Mouse (Mus musculus) lung, adult 2 months (tissue): ENCODE data around the gene Zfp827.

ENCODE experiments used
- CTCF ChIP-seq: fragments of 200-500 bp; IDR thresholded peaks from 2 replicates; pipeline ENCODE4 v1.5.1; 2011; ENCODE audit warnings: mild to moderate bottlenecking, low read length, control low read depth; ENCODE audit not compliant: insufficient read depth
- POLR2A ChIP-seq: fragments of 200-500 bp; IDR thresholded peaks from 2 replicates; pipeline ENCODE4 v1.6.1; 2011; ENCODE audit warnings: low read depth, mild to moderate bottlenecking, control low read depth, low read length, borderline replicate concordance; ENCODE audit errors: extremely low read depth

DNA sequence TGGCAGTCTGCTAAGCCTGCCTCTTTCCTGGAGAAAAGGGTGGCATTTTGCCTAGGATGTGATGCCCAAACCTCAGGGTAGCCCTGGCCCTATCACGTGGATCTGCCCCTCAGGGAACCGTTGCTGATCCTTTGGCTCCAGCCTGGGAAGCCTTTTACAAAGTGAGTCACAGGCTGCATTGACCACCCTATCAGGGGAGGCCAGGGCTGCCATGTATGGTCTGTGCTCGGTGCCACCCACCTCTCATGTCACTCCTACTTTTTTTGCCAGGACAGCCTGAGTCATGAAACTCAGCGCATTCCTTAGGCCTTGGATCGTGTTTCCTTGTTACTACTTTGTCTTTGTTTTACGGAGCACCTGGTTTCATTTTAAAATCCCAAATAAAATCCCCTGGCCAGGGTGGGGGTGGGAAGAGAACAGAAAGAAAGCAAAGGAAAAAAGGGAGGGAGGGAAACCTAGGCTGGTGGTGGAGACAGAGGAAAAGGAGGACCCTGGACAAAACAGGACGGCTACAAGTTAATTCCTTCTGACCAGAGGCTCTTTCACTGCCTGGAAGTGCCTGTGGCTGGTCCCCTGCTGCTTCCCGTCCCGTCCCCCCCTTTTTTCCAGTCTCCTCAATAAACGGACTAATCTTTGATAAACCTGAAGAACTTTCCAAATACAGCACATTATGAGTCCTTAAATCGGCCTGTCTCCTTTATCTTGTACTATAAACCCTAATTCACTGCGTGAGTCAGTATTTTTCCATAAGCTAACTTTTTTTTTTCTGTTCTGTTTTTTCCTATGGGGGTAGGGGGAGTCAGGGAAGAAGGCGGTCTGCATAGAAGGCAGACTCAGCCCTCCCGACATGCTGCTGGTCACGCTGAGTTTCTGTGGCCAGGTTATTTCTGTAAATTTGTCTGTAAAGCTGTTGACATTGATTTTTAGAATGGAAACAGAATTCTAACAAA is 180.7 kb downstream of the Zfp827 start:
- TF ChIP-seq POLR2A (no peak), CTCF (no peak)
